9 mouse cellular contexts compared by ENCODE assay signal in the genomic region with DNA sequence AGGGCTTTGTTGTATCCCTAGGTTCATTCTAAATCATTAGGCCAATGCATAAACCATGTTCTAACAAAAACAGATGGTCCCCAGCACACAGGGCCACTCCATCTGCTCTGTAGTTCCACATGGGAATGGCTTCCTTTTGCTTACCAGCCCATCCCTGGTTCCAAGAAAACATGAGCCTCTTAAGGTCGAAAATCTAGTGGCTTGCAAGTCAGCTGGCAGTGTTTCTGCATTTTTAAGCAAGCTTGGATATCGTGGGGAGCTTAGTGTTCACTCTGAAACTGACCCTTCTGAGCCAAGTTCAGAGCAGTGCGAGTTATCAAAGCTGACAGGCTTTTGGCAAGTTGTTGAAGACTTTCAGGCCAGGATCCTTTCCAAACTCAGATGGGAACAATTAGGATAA.
DNase-seq lines count a peak whose midpoint lies in the region; ATAC-seq lines count a peak whose summit lies in the region.
"Had no signal": no experiment of that assay in that cellular context is flagged by ENCODE, and none has a peak within 500 bp of the region (broad histone marks: within the 10 kb centered on the region; RNA-seq: fewer than 3 reads in every experiment).

No protein-coding gene starts in this region.

- no peak overlapping the region for H3K4me3 ChIP-seq in intestine, embryonic 14.5 days (ENCODE audit: low read depth, low read length)
- no peak overlapping the region for H3K4me3 ChIP-seq in stomach, embryonic 14.5 days (ENCODE audit: low read depth, low read length)

- 0 out of 2 replicates have a peak overlapping the region, but pooled peaks have one; percentile 47 for H3K27ac ChIP-seq in intestine, embryonic 14.5 days (ENCODE audit: low read depth)
- no peak overlapping the region for H3K27ac ChIP-seq in stomach, embryonic 14.5 days (ENCODE audit: low read length)

- no peak overlapping the region for H3K4me2 ChIP-seq in intestine, embryonic 14.5 days (ENCODE audit: low read length)
- H3K4me2 ChIP-seq in stomach, embryonic 14.5 days (replicated peaks; ENCODE audit: low read depth, low read length): no peak overlapping the region

- no peaks in the 10 kb centered on the region for H3K36me3 ChIP-seq in intestine, embryonic 14.5 days (ENCODE audit: control insufficient read depth, insufficient read depth, low read length)
- H3K36me3 ChIP-seq in stomach, embryonic 14.5 days (ENCODE audit: control insufficient read depth, insufficient read depth, low read length): no peaks in the 10 kb centered on the region

- no peak overlapping the region for H3K9ac ChIP-seq in intestine, embryonic 14.5 days (ENCODE audit: low read length)
- no peak overlapping the region for H3K9ac ChIP-seq in stomach, embryonic 14.5 days (replicated peaks; ENCODE audit: low read depth, low read length)

- ATAC-seq in intestine, embryonic 14.5 days (replicated peaks; ENCODE audit: low FRiP score, low TSS enrichment, low read depth): no peak; the same call in 1 of the 2 replicates
- ATAC-seq in stomach, embryonic 14.5 days (ENCODE audit: insufficient number of reproducible peaks, insufficient read depth, low FRiP score, low read depth): peak; percentile 92
- ATAC-seq: Patski had no signal

- H3K4me1 ChIP-seq in intestine, embryonic 14.5 days (replicated peaks; ENCODE audit: control insufficient read depth, insufficient read depth, low read length): no peaks in the 10 kb centered on the region
- H3K4me1 ChIP-seq in stomach, embryonic 14.5 days (ENCODE audit: control insufficient read depth, insufficient read depth, low read length): no peaks in the 10 kb centered on the region

- peak; percentile 51 for DNase-seq in urinary bladder, postnatal 14 days (ENCODE audit: low spot score)
- DNase-seq in urinary bladder, postnatal 25 days (ENCODE audit: low spot score): no peak
- peak; percentile 55 for DNase-seq in gastrocnemius, adult 18-20 months (ENCODE audit: low spot score)
- peak; percentile 55 for DNase-seq in intestine, embryonic 14.5 days (ENCODE audit: low spot score)
- DNase-seq in layer of hippocampus, postnatal 36 days: peak; percentile 37 to 46
- DNase-seq in right cerebral cortex, adult 18-20 months: no peak
- DNase-seq in thymus, postnatal 14 days: no peak

- 22% methylated on average over 3 of the region's 3 CpGs for WGBS in intestine, embryonic 14.5 days
- 29% methylated on average over 3 of the region's 3 CpGs for WGBS in stomach, embryonic 14.5 days

- H3K27me3 ChIP-seq in intestine, embryonic 14.5 days (replicated peaks; ENCODE audit: control insufficient read depth, insufficient read depth, low read length): no peaks in the 10 kb centered on the region
- H3K27me3 ChIP-seq in stomach, embryonic 14.5 days (ENCODE audit: control insufficient read depth, insufficient read depth, low read length): no peaks in the 10 kb centered on the region
- H3K27me3 ChIP-seq: Patski had no signal

- H3K9me3 ChIP-seq in intestine, embryonic 14.5 days (ENCODE audit: control insufficient read depth, low read length): no peaks in the 10 kb centered on the region
- H3K9me3 ChIP-seq in stomach, embryonic 14.5 days (ENCODE audit: control insufficient read depth, low read depth, low read length): no peaks in the 10 kb centered on the region

Comparison
In these comparisons a context has a peak if more than half of its experiments do, and no peak if none do; other contexts are left out.
1. DNase-seq: peak in urinary bladder, postnatal 14 days (single experiment), gastrocnemius, adult 18-20 months (single experiment), intestine, embryonic 14.5 days (single experiment) and layer of hippocampus, postnatal 36 days (2 of 2); none in urinary bladder, postnatal 25 days (single experiment), right cerebral cortex, adult 18-20 months (single experiment) and thymus, postnatal 14 days (single experiment).